10 mouse cellular contexts compared by ENCODE assay signal in the genomic region with DNA sequence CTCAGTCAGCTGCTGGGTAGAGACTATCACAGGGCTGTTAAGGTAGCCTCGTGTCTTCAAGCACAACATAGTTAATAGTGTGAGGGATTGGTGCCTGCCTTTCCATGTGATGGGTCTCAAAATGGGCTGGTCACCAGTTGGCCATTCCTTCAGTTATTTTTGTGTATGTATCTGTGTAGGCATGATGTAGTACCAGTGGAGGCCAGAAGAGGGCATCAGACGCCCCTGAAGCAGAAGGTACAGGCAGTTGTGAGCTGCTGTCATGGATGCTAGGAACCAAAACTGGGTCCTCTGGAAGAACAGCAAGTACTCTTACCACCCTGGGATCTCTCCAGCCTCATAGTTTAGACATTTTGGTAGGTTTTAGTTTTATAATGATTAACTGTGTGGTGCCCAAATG.
A peak's percentile ranks its signal among the peaks of the same experiment; 100 is the strongest.
DNase-seq lines count a peak whose midpoint lies in the region; ATAC-seq and TF ChIP-seq lines count a peak whose summit lies in the region.
"Had no signal": no experiment of that assay in that cellular context is flagged by ENCODE, and none has a peak within 500 bp of the region (broad histone marks: within the 10 kb centered on the region; RNA-seq: fewer than 3 reads in every experiment).

No protein-coding gene starts in this region.

- no peak for DNase-seq in heart, postnatal 0 days (ENCODE audit: low spot score)
- no peak for DNase-seq in heart, adult 18-20 months
- DNase-seq in 3T3-L1 (ENCODE audit: low read depth, low spot score) (peak; percentile 19), G1E (ENCODE audit: low spot score) (no peak)
- DNase-seq in left cerebral cortex, postnatal 25 days (ENCODE audit: low spot score in 2 of 2) = no peak
- no peak for DNase-seq in embryo, embryonic 9.5 days (ENCODE audit: extremely low spot score)
- no peak for DNase-seq in embryo, embryonic 10 days (ENCODE audit: low spot score)

- WGBS in heart, postnatal 0 days = 66% methylated on average over 2 of the region's 2 CpGs

- peak; percentile 27 for TF ChIP-seq CTCF in heart, postnatal 0 days (IDR thresholded peaks at IDR 0.05; ENCODE audit: low read depth)
- 0 out of 2 replicates have a peak, but pooled peaks have one; percentile 30 for TF ChIP-seq CTCF in G1E (IDR thresholded peaks at IDR 0.05; ENCODE audit: low read depth, low read length)

- no peak overlapping the region for H3K27ac ChIP-seq in heart, postnatal 0 days (ENCODE audit: low read depth)
- H3K27ac ChIP-seq: heart, embryonic 13.5 days; neural tube, embryonic 15.5 days had no signal

- H3K4me2 ChIP-seq in heart, postnatal 0 days (ENCODE audit: low read depth, low read length) = no peak overlapping the region
- H3K4me2 ChIP-seq: heart, embryonic 13.5 days; neural tube, embryonic 15.5 days had no signal

- intact Hi-C loops in left cerebral cortex, postnatal 25 days (cut with DNase I) = loop anchor here (5.0 kb wide), 1 partner anchor 134 kb away; no protein-coding TSS in a partner anchor

- H3K27me3 ChIP-seq in heart, postnatal 0 days (ENCODE audit: control insufficient read depth, insufficient read depth, low read length) = no peaks in the 10 kb centered on the region
- H3K27me3 ChIP-seq in G1E (ENCODE audit: insufficient read depth, low read length) = no peaks in the 10 kb centered on the region
- H3K27me3 ChIP-seq: neural tube, embryonic 15.5 days had no signal

- H3K4me3 ChIP-seq in heart, postnatal 0 days (ENCODE audit: low read depth, low read length) = no peak overlapping the region
- no peak overlapping the region for H3K4me3 ChIP-seq in G1E (ENCODE audit: low read depth, low read length)
- H3K4me3 ChIP-seq: heart, embryonic 13.5 days; neural tube, embryonic 15.5 days had no signal

- H3K9me3 ChIP-seq in heart, postnatal 0 days (replicated peaks; ENCODE audit: control insufficient read depth, low read length) = peaks cover 5% of the 10 kb centered on the region; the same call in 1 of the 2 replicates
- peaks cover 67% of the 10 kb centered on the region for H3K9me3 ChIP-seq in G1E (replicated peaks)
- H3K9me3 ChIP-seq: heart, embryonic 13.5 days; neural tube, embryonic 15.5 days had no signal

- no peak for TF ChIP-seq EP300 in heart, postnatal 0 days (IDR thresholded peaks at IDR 0.05; ENCODE audit: low read depth)

- H3K9ac ChIP-seq in heart, postnatal 0 days (replicated peaks; ENCODE audit: low read depth, low read length) = no peak overlapping the region
- H3K9ac ChIP-seq: heart, embryonic 13.5 days; neural tube, embryonic 15.5 days had no signal

- ATAC-seq in heart, postnatal 0 days (ENCODE audit: insufficient read depth, low read depth) = no peak
- ATAC-seq in G1E (ENCODE audit: extremely low read depth, insufficient number of reproducible peaks, low FRiP score, poor library complexity, severe bottlenecking) = no peak
- ATAC-seq in megakaryocyte, adult 5-6 weeks (ENCODE audit: poor library complexity, severe bottlenecking) = peak; percentile 43; the same call in 1 of the 2 replicates

- no peaks in the 10 kb centered on the region for H3K36me3 ChIP-seq in heart, postnatal 0 days (replicated peaks; ENCODE audit: control insufficient read depth, insufficient read depth, low read length)
- no peaks in the 10 kb centered on the region for H3K36me3 ChIP-seq in G1E (replicated peaks)
- H3K36me3 ChIP-seq: heart, embryonic 13.5 days; neural tube, embryonic 15.5 days had no signal

- H3K4me1 ChIP-seq in heart, postnatal 0 days (ENCODE audit: control insufficient read depth, insufficient read depth) = no peaks in the 10 kb centered on the region
- no peaks in the 10 kb centered on the region for H3K4me1 ChIP-seq in G1E (ENCODE audit: insufficient read depth, low read depth, low read length)
- H3K4me1 ChIP-seq: heart, embryonic 13.5 days had no signal
